Mouse (Mus musculus) cerebellum, adult 9-10 months (tissue): ENCODE data around the gene Gm2022.
"Not testable (repeated sequence)": the region's sequence is repeated elsewhere in the genome, so short reads cannot be mapped to it uniquely, and the experiment has no call there.

Source experiments
- DNase-seq: peaks from one replicate; pipeline ENCODE4 v3.0.0; 2022

The Gm2022 gene

DNA sequence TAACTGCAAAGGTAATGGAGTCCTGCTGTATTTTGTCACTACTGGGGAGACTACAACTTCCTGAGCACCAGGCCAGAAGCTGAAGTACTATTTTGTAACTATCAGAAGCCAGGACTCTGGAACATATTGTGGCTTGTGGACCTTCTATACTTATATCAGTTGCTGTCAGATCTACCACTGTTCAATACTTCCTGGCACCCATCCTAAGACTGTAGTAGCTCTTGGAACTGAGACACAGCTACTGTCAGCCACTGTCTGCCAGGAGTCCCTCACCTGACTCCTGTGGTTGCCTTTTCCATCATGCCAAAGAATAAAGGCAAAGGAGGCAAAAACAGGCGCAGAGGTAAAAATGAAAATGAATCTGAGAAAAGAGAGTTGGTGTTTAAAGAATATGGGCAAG is at the start of gene Gm2022:
Gene Gm2022, plus strand, starts transcription at position 301 of the 400 bp plus-strand sequence.
- DNase-seq: not testable (repeated sequence)

DNA sequence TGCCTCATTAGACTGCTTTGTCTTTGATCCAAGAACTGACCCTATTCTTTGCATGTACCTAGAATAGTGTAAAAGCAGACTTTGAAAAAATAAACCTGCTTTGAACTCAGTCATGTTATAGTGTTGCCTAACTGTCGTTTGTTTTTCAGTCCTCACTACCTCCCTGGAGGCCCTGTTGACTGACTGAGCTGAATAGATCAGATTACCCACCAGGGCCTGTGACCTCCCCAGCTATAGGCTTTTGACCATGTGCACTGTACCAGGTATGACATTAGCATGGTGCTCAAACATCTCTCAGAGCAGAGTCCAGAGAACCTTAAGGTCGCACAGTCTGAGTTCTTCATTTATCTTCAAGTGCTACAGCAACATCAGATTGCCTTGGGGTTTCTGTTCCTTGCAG is 44.5 kb upstream of the Gm2022 start:
- not testable (repeated sequence) for DNase-seq

DNA sequence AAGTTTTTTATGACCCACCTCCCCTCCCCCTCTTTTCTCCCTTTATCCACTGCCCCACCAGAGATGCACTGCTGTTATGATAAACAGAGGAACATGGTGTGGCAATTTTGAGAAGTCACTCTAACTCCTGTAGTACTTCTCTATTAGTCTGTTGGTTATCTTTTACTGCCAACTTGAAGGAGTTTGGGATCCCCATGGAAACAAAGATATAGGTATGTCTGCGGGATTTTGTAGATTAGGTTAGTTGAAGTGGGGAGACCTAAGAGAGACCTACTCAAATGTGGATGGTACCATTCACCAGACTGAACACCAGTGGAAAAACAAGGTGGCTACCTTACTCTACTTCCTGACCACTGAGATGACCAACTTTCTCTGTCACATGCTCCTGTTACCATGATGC is 39.1 kb upstream of the Gm2022 start:
- DNase-seq: not testable (repeated sequence)

DNA sequence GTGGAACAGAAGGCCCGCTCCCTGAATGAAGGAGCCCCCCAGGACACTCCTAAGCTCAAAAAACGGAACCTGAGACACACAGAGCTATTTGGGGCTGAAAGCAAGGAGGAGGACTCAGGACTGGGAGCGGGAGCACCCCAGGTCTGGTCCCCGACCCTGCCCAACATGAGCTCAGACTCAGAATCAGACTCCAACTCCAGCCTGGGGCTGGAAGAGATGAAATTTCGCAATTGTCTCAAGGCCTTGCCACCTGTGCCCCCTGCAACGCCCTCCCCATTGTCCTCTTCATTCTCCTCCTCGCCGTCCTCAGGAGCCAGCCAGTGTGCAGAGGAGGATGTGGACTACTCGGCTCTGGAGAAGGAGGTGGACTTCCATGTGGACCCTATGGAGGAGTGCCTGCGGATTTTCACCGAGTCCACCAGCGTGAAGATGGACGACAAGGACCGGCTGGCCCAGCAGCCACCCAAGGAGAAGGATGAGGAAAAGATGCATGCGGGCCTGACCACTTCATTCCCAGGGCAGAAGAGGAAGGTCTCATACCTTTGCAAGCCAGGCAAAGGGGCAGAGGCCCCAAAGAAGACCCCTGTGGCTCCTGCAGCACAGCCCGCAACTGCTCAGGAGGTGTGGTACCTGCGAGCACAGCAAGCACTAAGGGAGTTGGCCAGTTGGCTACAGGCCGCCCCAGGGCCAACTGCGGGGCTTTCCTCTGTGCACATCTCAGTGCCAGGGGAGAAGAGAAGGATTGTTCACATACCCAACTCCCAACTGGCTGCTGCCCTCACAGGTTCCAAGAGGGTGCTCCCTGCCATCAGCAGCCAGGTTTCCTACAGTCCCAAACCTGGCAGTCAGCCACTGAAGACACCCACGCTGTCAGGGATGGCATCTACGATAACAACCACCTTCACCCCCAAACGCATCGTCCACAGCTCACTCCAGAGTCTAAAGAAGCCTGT is 33.2 kb upstream of the Gm2022 start:
- not testable (repeated sequence) for DNase-seq

DNA sequence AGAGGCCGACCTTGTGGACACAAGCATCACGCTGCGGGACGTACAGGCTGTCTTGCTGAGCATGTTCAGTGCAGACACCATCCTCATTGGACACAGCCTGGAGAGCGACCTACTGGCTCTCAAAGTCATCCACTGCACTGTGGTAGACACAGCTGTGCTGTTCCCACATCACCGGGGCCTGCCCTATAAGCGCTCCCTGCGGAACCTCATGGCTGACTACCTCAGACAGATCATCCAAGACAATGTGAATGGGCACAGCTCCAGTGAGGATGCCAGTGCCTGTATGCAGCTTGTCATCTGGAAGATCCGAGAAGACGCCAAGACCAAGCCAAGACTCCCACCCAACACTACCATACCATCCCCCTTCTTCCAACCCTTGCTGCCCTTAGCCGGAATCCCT is 31.5 kb upstream of the Gm2022 start:
- not testable (repeated sequence) for DNase-seq

DNA sequence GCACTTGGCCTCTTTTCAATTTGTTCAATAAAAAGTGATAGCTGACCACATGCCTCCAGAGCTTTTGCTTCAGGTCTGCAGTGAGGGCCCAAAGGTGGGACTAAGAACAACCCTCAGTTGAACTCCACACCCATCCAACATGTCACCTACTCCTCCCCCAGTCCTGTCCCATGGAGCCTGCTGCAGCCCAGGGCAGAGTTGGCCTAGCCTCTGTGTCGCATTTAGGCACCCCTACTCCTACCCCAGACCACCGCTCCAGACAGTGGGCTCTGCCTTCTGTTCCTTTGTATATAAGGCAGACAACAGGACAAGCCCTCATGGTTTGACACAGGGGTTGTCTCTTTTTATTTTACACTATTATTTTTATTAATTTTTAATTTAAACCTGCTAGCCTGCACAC is 31.1 kb upstream of the Gm2022 start:
- DNase-seq: not testable (repeated sequence)

DNA sequence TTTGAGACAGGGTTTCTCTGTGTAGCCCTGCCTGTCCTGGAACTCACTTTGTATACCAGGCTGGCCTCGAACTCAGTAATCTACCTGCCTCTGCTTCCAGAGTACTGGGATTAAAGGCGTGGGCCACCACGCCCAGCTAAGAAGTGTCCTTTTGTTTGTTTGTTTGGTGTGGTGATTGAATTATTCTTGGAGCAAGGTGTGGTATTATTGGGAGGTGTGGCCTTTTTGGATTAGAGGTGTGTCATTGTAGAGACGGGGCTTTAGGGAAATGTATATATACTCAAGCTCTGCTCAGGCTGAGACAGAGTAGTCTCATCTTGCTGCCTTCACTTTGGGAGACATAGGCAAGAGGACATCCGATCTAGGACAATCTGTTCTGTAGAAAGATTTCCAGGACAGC is 21.4 kb upstream of the Gm2022 start, which contains the start of gene Gm2016:
Gene Gm2016, plus strand, starts transcription at position 301 of the 400 bp plus-strand sequence.
- DNase-seq: not testable (repeated sequence)

DNA sequence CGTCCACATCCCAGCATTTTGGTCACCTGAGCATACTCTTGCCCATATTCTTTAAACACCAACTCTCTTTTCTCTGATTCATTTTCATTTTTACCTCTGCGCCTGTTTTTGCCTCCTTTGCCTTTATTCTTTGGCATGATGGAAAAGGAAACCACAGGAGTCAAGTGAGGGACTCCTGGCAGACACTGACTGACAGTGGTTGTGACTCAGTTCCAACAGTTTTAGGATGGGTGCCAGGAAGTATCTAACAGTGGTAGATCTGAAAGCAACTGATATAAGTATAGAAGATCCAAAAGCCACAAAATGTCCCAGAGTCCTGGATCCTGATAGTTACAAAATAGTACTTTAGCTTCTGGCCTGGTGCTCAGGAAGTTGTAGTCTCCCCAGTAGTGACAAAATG is 24.6 kb downstream of the Gm2022 start, which contains the start of gene Gm2035:
Gene Gm2035, minus strand, starts transcription at position 137 of the 400 bp plus-strand sequence.
- not testable (repeated sequence) for DNase-seq
